Mouse (Mus musculus) spleen, postnatal 4 days (tissue): ENCODE data around the gene Exo5.

ENCODE experiments used
- DNase-seq, 2 experiments: peaks; one replicate each; pipeline ENCODE4 v3.0.0; 2022; ENCODE audit warnings: low spot score in 2 of 2

Gene Exo5

DNA sequence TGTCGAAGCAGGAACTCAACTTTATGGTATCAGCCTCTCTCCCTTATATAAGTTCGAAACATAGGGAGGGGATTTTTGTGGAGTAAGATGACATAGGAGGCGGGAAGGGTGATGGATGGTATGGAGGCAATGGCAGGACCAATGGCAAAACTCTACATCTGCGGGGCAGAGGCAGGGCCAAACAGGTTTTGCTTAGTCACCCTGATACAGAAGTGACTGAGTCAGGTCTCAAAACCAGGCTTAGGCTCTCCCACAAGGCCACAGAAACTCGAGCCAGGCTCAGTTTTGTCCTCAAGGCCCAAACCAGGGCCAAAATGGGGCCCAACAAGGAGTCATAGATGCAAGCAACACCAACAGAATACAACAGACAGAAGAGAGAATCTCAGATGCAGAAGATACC lies 19.2 kb downstream of the Exo5 start:
- no peak for DNase-seq

DNA sequence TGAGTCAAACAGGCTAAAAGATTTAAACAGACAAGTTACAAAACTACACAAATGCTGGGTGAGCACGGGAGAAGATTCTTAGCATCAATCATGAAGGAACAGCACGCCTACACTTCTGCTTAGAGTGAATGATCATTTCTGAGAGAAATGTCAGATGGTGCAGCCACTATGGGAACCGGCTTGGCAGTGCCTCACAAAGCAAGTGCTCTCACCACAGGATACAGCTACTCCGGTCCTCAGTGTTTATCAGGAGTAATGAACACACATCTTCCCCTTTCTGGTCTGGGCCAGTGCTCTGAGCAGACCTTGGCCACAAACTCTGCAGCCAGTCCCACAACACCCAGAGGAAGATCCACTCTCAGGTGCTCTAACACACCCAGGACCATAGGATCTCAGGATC lies 20.3 kb downstream of the Exo5 start:
- DNase-seq = no peak

DNA sequence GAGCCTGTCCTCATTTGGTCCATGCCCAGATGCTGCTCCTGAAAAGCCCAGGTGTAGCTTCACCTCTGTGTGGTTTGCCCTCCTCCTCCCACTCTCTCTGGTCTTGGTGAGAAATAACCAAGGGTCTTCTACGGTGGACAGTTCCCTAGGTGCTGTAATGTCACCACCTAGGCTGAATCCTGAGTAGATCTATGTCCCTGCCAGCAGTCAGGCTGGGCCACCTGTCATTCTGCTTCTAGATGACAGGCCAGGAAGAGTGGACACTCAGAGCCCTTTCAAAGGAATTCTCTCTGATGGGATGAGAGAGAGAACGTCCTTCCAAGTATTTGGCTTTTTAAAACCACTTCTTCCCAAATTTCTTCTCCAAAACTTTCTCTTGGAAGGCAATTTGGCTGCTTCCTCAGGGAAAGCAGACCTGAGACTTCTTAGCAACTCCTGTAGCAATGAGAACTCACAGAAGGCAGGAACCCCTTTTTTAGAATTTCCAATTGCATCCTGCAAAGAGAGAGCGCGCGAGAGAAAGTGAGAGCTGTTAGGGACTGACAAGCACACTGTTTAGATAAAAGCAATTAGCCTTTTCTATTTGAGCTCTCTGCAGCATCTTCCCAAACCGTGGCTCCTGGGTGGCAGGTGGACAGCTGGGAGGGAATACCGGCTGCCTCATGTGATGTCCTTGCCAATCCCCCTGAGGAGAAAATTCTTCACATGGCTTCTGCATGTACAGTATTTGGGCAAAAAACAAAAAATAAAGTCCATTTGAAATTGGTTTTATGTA lies 28.8 kb downstream of the Exo5 start:
- no peak for DNase-seq

DNA sequence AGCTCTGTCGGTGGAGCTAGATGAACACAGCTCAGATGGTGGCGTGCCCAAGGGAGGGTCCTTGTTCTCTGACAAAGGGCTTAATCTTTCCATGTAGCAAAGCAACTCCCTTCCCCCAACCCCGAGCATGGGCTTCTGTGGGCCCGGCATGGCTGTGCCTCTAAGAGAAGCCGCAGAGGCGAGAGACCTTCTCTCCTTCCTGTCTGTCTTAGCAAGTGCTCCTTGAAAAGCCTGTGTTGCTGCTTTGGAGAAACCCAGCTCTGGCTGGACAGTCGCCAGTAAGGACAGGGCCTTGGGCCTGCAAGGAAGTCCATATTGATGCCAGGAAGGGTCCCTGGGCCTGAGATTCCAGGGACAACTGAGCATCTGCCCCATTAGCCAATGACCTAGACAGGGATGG lies 29.6 kb downstream of the Exo5 start:
- DNase-seq = no peak

DNA sequence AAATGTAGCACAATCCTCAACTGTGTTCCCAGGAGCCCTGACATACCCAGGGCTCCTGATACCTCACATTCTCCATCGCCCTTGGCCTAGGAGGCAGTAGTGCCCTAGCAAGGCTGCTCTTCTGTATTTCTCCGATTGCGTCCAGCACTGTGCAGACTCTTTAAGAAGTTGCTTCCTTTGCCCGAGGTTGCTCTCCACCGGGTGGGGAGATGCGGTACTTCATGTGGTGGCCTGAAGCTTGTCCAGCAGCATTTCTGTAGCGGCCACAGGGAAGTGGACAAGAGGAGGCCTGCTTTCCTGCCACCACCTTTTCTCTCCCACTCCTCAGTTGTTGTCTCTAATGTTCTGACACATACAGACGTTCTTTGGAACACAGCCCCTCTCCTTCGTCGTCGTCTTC lies 30.2 kb downstream of the Exo5 start:
- DNase-seq = no peak

DNA sequence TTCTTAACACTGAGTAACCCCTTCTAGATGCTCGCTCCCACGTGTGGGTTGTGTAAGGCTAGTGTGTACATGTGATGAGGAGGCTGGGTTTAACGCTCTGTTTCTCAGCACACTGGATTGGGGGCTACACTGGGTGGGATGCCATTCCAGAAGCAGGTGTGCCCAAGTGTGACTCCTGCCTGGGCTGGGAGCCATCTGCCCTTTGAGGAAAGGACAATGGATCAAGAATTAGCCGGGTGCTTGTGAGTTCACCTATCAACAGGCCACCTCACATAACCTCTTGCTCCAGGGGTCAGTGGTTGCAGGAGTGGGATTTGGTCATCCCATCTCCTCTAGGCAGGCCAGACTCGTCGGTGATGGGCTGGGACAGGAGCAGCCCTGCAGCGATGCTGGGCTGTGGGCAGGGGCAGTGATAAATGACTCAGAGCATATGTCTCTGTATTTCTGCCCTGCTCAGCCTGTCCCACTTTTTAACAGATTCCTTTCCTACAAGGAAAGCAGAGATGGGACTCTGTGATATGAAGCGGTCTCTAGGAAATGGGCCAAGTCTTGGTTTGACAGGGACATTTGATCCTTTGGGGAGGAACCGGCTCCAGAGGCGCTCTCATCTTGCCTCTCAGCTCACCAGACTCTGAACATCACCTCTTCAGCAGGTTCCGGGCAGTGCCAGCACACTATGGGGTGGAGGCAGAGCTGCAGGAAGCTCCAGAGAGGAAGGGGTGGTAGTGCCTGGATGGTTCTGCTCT lies 31.0 kb downstream of the Exo5 start:
- DNase-seq = no peak

DNA sequence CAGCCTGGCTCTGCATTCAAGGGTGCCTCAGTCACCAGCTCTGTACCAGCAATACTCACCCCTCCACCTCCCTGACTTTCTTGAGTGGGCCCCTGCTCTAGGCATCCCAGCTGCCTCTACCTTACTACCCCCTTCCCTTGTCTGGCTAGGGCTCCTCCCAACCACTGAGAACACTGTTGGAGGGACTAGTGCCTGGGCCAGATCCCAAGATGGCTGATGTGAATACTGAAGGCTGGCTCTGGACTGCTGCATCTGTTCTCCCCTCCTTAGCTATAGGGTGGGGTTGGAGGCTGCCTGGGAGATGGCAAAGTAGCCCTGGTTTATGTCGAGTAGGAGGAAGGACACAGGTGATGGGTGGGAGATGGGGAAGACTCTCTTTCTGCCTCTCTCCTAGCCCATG lies 32.3 kb downstream of the Exo5 start:
- no peak for DNase-seq

DNA sequence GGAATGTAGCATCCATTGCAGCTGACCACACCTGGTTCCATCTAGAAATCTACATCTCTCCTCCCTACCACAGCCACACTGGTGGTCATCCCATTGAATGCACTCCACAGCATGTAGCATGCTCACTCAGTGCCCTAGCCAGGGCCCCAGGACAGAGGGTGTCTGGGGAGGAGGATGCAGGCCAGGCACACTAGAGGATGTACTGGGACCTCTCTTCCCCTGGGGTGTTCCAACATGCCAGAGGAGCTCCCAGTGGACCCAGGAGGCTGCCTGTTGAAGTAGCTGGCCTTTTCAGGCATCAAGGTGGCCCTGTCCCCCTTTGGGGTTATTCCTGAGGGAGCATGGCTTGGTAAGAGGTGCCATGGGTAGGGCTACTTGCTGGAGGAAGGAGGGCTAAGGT lies 32.9 kb downstream of the Exo5 start:
- DNase-seq = no peak

DNA sequence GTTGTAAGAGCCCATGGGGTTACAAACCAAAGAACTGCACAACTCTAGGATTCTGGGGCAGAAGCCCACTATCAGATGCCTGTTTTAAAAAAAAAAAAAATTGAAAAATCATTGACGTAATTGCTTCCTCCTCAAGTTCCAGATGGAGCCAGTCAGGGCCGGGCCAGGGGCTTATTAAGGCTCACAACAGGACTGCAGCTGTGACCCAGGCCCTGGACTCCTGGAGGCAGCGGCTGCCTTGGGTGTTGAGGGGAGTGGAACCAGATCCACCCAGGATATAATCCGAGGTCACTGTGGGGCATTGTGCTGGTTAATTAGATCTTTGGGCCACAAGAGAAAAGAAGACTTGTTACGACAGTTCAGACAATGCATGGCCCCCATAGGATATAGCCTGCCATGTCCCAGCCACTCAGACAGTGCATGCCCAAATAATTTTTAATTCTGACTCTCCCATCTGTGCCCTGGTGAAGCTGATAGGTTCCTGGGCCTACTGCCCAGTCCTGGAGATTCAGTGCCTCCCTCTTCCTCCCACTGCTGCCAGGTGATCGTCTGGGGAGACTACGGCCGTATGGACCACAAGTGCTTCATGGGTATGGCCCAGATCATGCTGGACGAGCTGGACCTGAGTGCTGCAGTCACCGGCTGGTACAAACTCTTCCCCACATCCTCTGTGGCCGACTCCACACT lies 33.9 kb downstream of the Exo5 start:
- DNase-seq = no peak

DNA sequence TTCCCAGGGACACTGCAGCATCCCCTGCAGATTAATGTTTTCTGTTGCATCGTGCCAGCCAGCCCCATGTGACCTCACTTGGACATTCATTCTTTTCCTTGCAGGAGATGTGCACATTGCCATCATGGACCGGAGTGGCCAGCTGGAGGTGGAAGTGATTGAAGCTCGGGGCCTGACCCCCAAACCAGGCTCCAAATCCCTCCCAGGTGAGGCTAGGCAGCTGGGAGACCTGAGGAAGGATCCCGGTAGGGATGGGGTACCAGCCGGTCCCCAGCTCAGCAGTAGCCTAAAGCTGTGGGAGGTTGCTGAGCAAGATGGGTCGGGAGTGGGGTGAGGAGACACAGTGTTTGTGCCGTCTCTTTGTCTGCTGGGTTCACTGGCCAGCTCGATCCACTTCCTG lies 35.9 kb downstream of the Exo5 start:
- DNase-seq = no peak

DNA sequence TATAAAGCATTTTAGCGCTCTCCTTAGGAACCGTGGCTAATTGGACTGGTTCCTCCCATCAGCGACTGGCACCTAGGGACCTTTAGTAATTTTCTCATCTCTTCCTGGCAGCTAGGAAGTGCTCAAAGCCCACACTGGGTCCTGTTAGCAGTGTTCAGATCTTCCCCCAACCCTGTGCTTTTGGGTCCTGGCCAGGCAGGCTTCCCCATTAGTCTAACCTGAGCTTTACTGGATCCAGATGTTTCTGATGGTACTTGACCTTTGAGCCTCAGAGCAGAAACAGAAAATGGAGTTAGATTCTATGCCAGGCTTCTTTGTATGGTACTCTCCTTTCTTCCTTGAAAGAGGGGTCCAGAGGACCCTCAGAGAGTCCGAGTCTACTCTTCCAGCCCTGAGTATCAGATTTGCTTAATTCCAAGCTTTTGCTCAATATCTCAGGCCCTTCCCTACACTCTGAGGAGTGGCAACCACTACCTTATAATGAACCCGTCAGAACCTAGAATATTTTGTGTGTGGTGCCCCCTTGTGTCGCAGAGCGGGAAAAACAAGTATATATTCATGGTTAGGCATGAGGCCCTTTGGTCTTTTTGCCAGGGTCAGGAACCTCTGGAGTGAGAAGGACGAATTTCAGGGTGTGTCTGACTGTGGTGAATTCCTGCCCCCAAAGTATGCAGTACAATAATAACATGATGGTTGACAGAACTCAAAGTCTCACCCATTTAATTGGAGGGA lies 37.3 kb downstream of the Exo5 start:
- peak in 1 of 2 experiments; percentile 24 for DNase-seq

DNA sequence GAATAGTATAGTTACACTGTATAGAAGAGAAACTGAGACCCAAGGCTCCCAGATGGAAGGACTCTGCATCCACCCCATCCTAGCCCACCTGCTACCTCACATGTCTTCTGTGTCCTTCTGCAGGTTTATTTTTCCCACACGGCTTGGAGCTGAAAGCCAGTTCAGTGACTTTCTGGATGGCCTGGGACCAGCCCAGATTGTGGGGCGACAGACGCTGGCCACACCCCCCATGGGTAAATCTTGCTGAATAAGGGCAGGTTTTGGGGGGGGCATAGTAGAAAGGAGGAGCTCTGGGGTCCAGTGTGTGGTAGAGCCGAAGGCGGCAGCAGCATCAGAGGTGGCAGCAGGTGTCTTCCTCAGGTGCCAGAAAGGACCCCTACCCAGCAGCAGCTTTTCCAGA lies 38.0 kb downstream of the Exo5 start:
- no peak for DNase-seq

DNA sequence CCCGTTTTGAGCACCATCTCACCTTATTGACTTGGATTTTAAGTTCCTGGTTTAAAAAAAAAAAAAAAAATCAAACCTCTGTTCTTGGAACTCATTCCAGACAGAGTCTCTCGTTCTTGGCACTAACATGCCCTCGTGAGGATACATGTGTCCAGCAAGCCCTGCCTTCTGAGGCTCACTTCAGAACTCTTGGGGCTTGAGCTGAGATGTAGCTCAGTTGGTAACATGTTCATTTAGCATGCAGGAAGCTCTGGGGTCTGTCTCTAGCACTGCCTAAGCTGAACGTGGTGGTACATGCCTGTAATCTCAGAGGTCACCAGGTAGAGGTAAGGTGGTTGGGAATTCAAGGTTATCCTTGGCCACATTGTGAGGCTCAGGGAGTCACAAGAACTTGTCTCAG lies 38.7 kb downstream of the Exo5 start:
- DNase-seq = no peak

DNA sequence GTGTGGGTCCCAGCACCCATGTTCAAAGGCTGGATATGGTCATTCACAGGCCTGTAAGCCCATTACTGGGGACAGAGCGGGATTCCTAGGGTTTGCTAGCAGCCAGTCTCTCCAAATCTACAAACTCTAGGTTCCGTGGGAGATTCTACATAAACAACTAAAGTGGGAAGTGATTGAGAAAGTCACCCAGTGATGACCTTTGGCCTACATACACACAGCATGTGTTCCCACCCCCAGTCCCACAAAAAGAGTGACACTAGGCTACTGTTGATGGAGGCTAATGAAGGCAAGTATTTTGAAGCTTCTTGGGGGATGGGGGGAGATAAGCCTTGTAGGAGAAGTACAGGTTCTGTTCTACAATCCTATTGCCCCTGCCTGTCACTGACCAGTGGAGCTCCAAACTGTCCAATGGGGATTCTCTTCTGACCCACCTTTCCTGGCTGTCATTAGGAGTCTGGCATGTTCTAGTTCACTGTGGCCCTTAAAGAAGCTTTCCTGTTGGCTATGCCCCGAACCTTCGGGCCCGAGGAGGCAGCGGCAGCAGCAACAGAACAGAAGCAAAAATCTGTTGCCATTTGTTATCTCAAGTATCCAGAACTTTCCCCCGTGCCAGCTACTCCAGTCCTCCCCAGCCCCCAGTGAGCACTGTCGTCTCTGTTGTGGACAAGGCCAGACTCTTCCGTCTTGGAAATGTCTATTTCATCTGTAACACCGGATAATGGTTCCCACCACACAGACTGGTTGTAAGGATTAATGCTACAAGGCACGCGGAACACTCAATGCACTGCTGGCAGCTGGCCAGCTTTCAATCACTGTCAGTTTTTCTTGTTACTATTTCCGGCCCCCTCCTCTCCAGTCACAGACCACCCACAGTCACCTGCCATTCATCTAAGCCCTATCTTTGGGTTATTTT lies 39.4 kb downstream of the Exo5 start:
- no peak for DNase-seq

DNA sequence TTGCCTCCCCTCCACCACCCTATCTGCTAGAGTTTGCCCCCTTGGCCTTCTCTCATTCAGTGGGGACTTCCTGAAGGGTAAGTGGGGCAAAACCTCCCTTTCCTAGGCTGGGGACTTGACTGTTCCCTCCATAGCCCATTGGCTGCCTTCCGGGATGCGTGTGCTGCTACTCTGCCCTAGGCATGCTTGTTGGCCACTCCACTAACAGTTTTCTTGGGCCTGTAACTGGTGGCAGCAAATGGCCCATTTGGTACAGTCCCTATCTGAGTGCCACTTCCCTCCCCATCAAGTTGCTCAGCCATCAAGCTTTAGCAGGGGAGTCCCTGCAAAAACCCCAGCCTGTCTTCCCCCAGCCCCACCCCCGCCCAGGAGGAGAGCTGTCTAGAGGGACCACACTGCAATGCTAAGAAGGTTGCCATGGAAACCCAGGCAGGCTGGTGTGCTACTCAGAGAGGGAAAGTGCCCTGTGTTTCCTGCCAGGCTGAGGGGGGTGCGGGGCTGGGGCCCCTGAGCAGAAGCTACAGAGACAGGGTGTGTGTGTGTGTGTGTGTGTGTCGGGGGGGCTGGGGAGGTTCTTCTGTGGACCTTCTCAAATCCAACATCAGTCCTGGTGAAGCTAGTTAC lies 42.7 kb downstream of the Exo5 start:
- DNase-seq = no peak

DNA sequence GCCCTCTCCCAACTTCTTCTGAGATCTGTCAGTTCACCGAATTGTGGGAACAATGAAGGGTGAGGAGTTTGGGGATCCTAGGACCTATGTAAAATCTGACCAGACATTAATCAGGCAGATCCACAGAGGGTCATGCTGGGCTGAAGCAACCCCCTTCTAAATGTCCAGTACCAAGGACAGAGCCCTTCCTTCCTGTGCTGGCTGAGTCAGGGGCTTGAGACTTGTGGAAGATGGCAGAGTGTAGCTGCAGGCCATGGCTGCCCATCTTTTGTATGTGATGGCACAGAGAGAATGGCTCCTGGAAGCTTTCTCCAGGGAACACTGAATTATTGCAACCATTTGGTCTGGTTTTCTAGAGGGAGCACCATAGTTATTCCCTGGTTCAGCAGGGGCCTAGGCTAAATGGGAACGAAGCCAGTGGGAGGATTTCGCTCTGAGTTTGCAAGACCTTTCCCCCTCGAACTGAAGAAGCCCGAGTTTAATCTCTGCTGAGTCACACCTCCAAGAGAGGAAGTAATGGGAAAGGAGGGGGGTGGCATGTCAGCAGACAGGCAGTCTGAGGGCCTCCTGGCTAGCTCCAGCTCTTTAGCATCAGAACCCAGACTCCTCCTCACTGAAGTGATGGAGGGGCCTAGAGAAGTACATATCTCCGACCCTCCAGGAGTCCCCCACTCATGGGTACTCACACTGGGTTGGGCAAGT lies 43.9 kb downstream of the Exo5 start:
- DNase-seq = no peak

DNA sequence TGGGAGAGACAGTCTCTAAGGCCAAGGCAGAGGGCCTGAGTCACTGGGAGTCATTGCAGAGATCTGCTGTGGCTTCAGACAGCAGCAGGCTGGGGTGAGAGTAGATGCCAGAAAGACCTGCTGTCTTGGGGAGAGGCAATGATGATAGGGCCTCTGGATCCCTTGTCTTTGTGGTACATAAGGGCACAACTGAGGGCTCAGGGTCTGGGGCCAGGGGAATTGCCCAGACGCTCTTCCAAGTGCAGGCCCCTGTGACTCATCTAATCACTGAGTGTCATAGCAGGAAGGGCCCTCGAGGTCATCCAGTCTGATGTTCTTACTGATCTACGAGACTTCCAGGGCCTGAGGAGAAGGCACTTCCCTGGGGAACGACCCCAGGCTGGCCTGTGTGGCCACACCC lies 45.4 kb downstream of the Exo5 start:
- no peak for DNase-seq

DNA sequence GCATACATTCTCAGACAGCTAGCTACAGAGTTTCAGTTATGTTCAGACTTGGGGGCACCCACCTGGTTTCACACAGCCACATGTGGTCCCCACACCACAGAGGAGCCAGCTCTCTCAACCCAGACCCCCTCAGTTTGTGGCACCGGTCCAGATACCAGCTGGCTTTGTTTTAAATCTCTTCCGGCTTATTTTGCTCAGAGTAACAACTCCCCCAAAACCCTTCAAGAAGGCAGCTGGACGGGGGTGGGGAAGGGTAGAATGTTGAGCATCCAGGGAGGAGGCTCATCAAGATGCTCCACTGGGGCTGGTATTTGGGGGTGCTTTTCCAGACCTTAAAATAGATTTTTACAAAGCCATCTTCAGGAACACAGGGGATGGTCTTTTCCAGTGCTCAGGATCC lies 46.1 kb downstream of the Exo5 start:
- no peak for DNase-seq

DNA sequence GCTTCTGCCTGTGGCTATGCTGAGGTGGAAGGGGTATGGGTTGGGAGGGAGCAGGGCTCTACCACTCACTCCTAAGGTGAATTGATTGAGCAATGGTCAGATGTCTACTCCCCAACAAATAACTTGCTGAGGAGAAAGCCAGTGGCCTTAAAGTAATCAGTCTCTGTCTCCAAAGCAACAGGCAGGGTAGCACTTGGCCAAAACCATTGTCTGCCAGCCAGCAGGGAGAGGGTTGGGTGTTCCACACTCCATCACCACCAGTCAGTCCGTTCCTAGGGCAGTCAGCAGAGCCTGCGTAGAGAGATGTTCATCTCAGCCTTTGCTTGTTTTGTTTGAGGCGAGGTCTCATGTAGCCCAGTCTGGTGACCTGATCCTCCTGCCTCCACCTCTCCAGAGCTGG lies 48.9 kb downstream of the Exo5 start:
- DNase-seq = no peak
